Mouse (Mus musculus): ENCODE results near the gene Cks2.

GRCm38 (mm10) chr13:51631354-51631992 lies 13.6 kb upstream of the Cks2 start:
- TF ChIP-seq CTCF (IDR thresholded peaks at IDR 0.05; ENCODE audit: control insufficient read depth, insufficient read depth, low read length): no peak
- TF ChIP-seq POLR2A (IDR thresholded peaks at IDR 0.05; ENCODE audit: borderline replicate concordance, control insufficient read depth, low read depth, low read length): no peak

Data from bone marrow, adult 2 months (tissue).